Mouse (Mus musculus) urinary bladder, postnatal 36 days (tissue): ENCODE results near the gene Kdsr.
"Not testable (repeated sequence)": the region's sequence is repeated elsewhere in the genome, so short reads cannot be mapped to it uniquely, and the experiment has no call there.

Source experiments
- DNase-seq, 2 experiments: peaks; one replicate each; pipeline ENCODE4 v3.0.0; 2022; ENCODE audit warnings: low spot score in 2 of 2, mixed read lengths in 1 of 2

Kdsr gene

DNA sequence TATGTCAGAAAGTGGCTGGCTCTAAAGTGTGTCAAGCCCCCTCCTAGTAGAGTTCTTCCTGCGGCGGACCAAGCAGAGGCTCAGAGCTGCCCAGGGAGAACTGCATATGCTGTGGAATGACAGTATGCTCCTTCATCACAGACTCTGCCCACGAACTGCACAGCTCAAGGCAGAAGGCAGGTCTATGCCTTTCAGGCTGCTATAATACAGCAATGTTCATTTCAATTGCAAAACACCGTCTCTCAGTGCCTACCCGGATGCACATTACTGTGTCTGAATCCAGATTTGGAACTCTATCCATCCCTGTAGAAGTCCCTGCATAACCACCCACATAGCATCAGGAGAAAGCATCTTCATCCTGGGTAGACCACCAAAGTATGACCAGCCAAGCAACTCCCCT is 19.7 kb downstream of the Kdsr start:
- no peak for DNase-seq

DNA sequence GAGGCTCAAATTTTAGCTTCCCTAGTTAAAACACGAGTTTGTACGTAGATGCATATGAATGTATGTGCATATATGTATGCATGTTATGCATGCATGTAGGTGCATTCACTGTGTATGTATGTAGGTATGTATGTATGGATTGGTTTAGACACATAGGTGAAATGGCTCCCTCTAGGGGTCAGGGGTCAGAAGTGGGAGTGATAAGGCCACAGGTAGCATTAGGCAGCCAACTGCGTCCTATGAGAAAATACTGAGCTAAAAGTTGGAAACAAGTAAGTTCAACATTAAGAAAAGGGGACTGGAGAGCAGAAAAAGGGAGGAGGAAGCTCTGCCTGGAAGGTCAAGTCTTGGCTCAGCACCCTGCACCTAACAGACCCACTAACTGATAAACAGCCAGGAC is 21.4 kb downstream of the Kdsr start:
- no peak for DNase-seq

DNA sequence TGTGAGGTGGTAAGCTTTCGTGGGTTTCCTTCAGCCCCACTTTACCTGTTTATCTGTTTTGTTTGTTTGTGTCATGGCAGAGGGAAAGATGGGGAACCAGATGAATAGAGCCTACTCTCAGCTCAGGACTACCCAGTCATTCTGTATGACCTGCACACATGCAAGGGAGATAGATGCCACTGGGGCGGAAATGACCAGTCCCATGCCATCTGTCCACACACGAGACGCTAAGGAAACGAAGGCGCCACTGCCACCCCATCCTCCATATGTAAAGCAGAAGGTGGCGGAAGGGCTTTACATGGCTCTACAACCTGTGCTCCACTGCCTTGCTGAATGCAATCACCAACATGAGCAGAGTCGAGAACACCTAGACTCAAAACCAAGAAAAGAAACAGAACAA is 23.3 kb downstream of the Kdsr start:
- no peak for DNase-seq

DNA sequence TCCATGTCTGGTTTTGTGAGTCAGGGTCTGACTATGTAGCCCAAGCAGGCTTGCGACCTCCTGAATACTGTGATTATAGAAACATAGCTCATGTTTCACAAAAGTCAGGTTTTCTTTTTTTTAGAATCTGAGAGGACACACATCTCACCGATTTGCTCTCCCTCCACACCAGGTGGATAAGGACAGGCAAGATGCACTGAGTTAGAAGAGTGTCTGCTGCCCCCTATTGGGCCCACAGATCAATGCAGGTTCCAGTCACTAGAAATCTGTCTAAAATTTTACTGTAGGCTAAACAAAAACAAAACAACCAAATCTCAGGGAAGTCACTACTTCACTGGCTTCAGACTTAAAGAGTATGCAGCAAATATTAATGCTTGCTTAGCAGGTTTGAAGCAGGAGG is 23.9 kb downstream of the Kdsr start:
- DNase-seq: peak; percentile 20 to 27

DNA sequence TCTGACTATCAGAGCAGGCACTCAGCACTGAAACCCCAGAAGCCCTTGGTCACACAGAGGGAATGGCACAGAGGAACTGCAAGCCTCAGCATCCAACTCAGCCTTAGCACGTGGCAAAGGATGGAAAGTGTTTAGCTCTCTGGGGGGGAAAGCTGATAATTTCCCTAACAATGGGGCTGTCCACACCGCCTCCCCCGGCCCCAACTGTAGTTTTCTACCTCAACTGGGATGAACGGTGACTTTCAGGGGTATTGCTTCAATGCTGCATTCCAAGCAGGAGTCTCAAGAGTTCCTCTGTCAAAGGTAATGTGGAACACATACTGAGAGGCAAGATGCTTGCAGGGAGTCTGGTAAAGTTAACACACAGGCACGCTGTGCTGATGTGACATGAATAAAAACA is 37.5 kb downstream of the Kdsr start:
- DNase-seq: no peak

DNA sequence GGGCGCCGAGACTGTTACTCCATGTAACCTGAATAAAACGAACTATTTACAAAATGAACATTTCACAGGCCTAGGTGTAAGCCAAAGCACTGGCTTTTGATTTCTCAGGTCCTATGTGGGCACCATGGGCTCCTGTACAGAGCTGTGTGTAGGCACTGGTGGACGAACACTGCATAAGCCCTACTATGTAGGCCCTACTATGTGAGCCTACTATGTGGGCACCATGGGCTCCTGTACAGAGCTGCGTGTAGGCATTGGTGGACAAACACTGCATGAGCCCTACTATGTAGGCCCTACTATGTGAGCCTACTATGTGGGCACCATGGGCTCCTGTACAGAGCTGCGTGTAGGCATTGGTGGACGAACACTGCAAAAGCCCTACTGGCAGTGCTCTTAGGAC is 41.8 kb downstream of the Kdsr start:
- not testable (repeated sequence) for DNase-seq

DNA sequence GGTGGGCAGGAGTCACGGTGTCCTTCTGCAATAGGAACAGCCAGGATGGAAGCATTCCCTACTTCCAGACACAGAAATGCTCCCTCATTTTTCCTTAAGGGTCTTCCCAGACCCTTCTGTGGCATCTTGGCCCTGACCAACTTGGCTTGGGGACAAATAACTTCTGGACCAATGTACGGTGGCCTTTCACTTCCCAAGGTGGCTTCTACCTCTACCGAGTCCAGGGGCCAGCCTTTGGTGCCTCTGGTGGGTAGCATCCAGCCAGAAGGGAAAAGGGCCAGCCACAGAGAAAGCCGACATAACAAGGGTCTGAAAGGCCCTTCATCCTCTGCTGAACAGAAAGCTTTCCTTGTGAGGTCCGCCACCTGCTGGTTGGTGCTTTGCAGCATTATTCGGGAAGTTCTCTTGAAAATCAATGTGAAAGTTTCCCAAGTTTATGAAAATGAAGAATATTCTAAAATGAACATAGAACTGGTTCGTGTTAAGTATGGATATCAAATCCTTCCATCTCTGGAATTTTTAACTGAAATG is 42.4 kb downstream of the Kdsr start:
- peak; percentile 65 to 71 for DNase-seq

DNA sequence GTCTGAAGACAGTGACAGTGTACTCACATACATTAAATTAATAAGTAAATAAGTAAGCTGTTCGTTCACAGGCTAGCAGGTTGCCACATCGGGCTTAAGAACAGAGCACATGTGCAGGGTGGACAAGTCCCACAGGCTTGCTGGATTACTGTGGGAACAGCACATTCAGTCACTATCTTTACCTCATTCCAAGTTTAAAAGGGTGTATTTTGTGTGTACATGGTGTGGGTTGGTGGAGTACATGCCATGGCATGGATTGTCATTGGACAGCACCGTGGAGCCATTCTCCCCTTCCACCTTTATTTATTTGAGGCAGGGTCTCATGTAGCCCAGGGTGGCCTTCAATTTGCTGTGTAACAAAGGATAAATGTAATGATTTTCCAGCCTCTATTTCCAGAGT is 43.4 kb downstream of the Kdsr start:
- DNase-seq: no peak

DNA sequence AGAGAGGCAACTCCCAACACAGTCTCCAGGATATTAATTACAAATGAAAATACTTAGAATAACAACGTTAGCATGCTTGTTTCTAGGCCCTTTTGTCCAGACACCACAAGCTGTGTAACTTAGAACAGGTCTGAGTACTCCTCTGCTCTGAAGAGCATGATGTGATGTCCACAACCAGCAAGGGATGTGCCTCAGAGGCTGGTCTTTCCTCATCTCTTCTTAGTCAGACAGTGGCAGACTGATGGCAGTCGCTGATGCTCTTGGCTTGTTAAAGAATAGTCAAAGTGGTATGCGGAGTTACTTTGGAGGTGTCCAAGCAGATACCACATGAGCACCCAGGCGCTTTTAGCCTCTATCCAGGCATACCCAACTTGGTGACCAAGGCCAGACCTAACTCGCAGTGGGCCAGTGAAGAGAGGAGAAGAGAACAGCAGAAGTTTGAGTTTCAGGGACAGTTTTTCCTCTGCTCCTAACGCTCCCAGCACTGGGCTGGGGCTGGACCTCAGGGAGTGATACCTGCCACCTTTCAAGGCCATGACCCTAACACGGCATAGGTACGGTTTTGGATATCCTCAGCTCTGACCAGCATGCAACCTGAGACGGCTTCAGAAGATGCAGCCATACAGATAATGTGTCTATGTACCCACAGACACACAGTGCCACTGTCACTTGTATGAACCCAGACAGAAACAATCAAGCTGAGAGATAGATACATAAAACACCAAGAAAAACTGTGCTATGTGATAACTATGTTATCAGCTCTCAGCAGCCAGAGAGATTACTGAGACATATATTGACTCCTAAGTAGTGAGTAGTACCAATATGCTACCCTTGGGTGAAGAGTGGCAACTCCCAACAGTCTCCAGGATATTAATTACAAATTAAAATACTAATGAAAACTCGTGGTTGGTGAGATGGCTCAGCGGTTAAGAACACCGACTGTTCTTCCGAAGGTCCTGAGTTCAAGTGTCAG is 44.1 kb downstream of the Kdsr start:
- no peak for DNase-seq

DNA sequence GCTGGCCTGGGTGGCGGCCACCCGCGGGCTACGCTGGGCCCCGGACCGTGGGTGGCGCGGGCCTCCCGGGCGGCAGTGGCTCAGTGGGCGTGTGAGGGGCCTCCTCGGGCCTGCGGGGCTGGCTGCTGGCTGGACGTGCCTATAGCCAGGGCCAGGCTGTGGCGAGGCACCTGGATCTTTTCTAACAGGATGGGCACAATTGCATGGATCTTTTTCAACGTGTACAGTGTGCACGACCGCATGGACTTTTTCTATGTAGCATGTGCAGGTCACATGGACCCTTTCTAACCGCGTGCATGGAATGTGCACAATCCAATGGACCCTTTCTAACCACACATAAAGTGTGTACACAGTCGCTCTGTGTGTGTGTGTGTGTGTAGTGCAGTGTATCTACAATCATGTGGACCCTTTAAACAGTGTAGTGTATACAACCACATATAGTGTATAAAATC is 45.0 kb downstream of the Kdsr start:
- DNase-seq: no peak

DNA sequence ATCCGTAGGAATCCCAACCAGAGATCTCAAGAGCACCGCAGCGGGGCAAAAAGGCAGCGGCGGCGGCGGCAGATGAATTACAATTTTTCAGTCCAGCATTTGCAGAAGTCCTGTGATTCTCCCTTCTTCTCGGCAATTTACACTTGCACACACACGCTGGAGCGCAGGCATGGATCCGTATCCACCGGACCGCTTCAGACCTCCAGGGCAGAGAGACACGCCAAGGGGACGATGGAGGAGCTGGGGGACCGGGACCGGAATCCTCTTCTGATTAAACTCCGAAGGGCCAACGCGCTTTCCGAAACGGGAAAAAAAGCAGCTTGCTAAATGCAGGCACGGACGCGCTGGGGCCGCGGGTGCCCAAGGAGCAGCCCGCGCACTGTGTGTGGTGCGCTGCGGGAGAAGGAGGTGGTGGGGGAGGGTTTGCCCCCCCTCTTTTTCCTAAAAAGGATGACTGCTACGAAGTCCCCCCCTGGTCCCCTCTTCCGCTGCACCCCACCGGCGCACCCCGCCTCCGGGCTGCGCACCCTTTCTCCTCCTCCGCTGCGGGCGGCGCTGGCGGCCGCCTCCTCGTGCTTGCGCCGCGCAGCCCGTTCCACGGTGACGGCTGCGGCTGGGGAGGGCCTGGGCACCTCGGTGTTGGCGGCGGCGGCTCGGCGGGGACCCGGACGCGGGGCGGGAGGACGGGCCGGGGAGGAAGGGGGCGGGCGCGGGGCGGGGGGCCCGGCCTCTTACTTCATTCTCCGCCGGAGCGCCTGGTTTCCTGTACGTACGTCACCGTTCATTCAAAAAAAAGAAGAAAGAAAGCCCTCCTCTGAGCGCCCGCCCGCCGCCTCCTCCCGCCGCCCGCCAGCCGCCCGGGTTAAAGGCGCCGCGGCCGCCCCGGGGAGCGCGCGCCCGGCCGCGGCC is 45.7 kb downstream of the Kdsr start, which contains the start of gene Bcl2:
Gene Bcl2 (minus strand): TSS at position 654 of the 909 bp plus-strand sequence.
- DNase-seq: peak; percentile 57 to 66

DNA sequence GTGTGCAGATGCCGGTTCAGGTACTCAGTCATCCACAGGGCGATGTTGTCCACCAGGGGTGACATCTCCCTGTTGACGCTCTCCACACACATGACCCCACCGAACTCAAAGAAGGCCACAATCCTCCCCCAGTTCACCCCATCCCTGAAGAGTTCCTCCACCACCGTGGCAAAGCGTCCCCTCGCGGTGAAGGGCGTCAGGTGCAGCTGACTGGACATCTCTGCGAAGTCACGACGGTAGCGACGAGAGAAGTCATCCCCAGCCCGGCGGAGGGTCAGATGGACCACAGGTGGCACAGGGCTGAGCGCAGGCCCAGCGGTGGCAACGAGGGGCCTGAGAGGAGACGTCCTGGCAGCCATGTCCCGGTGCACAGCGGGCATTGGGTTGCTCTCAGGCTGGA is 47.2 kb downstream of the Kdsr start:
- peak; percentile 53 to 55 for DNase-seq

DNA sequence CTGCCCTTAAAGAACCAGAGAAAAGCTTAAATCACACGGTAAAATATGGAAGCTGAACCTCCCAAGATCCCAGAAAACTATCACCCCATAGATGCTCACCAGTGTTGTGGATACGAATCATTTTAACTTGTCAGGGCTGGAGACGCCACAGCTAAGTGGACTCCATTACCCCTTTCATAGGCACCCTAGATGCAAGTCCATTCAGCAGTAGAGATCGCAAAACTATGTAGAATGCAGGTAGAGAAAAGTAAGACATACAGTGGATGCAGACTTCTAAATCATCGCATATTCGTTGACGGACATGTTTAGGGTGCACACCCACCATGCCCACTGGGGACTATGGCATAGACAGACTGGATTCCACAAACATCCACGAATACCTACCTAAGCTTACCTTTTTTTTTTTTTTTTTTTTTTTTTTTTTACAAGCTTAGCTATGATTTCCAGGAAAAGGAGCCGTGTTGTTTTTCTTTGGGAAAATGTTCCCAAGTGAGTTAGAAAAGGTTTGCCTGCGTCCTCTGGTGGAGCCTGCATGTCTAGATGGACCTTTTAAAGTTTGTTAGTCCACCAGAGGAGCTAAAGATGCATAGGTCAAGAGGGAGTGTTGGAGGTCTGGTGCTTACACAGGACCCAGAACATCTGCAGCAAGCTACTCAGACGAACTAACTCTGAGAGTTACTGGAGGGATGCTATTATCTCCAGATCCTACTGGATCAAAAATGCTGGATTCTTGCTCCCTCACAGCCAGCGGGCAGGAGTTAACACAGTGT is 48.0 kb downstream of the Kdsr start:
- DNase-seq: no peak

DNA sequence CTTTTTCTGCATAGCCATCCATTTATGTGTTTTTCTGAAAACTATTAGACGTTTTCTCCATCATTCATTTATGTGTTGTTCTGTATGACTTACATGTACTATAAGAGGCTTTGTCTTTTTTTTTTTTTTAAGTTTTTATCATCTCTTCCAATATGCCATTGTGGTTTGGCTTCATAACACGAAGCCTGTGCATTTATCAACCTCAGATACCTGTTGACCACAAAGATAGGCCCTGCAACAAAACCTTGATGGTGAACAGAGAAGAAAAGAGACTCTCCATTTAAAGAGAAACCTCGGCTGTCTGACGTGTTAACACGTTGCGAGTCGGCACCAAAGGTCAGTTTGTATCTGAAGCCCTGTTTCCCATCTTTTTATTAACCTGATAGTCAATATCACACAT is 49.3 kb downstream of the Kdsr start:
- DNase-seq: no peak

DNA sequence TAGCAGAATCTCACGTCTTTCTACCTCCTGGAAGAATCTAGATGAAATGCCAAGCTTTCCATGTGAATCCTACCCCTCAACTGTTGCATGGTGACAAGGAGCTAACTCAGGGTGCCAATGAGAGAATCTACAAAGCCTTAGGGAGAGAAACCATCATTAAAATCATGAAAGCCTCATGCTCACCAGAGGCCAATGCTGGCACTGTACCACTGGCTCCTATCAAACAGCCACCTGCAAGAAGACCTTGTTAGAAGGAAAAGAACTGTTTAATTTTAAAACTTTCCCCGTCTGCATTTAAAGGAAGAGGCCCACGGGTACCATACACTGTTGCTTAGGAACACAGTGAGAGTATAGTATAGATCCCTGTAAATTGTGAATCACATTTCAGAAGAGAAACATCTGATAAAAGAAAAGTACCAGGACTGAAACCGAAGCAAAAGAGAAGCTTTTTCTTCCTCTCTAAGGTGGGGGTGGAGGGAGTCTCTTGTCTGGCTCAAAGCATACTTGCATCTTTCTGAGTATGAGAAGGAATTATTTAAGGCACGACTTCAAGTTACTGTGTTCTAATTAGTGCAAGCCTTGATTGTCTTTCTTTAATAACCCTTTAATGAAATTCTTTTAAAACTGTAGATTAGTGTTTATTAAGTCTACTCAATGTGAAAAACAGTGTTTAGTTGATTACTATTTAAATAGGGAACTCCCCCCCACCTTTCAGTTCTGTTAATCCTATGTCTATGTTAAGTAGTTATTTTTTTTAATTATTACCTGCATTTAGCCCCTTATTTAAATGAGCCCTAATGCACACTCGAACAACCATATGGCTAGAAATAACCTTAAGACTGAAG is 52.3 kb downstream of the Kdsr start:
- no peak for DNase-seq

DNA sequence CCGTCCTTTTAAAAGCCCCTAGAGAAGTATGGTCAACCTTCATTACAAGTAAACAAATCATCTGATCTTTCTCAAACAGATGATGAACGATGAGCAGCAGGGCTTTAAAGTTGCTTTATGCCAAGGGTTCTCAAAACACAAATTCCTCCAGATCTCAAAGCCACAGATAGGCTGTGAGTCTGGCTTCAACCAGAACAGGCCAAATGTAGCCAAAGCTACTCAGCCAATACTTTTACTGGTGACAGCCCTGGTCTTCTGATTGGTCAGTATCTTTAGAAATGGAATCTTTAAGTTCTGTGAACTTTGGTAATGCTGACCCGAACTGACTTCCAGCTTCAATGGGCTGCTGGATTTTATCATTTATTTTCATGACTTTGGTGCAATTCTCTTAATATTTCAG is 56.3 kb downstream of the Kdsr start:
- no peak for DNase-seq

DNA sequence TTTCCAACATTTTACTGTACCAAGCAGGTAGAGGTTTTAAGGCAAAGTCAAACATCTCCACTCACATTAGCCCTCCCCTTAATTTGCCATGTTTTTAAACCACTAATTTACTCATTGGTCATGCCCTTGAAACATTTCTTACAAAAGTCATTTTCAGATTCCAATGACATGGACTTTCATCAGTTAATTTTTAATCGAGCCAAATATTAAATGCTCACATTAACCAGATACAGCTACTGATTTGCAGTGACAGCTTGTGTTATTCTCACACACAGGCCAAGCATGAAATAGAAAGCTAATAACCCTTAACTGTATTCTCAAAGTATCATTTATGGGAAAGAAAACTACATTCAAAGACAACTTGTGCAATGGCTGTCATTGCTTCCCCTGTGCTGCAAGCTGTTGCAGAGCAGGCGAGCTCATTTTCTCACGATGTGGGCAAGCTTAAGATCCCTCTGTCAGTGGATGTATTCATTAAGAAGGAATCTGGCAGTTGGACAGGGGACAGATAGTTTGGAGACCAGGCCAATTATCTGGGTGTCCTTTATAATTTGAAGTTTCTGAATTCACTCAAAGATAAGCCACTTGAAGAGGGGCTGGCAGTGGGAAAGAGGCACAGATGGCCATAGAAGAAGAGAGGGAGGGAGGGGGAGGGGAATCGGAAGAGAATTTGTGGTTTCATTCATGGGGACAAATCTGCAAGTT is 56.9 kb downstream of the Kdsr start:
- DNase-seq: no peak

DNA sequence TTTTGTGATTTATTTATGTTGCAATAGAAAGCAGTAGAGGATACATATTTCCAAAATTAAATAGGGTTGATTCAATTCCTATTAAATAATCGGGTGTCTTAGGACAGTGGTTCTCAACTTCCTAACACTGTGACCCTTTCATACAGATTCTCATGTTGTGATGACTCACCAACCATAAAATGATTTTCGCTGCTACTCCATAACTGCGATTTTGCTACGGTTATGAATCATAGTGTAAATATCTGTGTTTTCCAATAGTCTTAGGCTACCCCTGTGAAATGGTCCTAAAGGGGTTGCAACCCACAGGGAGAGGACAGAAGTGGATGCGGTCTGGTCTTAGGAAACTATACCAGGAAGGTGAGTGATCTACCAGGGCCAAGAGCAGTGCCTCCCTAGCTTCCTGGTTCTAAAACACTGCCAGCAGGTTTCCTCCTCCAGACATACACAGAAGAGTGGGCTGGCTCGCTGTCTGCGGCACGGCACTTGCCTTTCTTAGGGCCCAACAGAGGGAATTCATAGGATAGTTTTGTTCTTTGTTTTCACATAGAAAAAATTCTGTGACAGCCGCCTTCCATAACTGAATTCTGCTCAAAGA is 58.9 kb downstream of the Kdsr start:
- DNase-seq: no peak

DNA sequence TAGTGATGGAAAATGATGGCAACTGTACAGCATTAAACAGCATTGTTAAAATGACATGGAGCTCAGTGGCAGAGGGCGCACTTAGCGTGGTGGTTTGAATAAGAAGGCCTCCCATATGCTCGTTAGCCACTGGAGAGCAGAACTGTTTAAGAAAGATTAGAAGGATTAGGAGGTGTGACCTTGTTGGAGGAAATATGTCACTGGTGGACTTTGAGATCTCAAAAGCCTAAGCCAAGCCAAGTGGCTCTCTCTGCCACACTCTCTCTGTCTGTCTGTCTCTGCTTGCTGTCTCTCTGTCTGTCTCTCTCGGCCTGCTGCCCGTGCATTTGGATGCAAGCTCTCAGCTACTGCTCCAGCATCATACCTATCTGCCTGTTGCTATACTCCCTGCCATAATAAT is 63.1 kb downstream of the Kdsr start:
- DNase-seq: no peak
